Comparison of ENCODE assay signal across 8 mouse cellular contexts in the genomic region with DNA sequence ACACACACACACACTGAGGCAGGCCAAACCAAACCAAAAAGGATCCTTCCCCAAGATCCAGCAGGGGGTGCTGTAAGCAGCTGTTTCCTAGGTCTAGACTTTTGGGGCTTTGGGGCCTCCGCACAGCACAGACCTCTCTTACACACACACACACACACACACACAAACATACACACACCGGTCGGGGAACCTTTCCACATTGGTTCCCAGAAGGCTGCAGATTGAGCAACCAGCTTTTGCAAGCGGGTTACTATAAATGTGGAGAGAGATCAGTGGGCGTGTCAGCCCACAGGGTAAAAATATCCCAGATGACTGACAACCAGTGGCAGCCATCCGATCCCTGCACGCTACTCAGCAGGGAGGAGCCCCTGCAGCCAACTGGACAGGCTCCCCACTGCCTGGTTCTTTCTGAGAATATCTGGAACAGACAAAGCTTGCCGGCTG.
DNase-seq lines count a peak whose midpoint lies in the region; ATAC-seq and TF ChIP-seq lines count a peak whose summit lies in the region.

No protein-coding gene starts in this region.

- WGBS in hindbrain, embryonic 10.5 days, result 35% methylated on average over 8 of the region's 8 CpGs
- WGBS in hindbrain, embryonic 12.5 days, result 29% methylated on average over 8 of the region's 8 CpGs
- 31% methylated on average over 8 of the region's 8 CpGs for WGBS in forebrain, embryonic 16.5 days
- 8% methylated on average over 8 of the region's 8 CpGs for WGBS in lung, postnatal 0 days

- H3K27me3 ChIP-seq in hindbrain, embryonic 10.5 days (ENCODE audit: insufficient read depth, poor library complexity, severe bottlenecking), result peaks cover 3% of the 10 kb centered on the region; the same call in 1 of the 2 replicates
- H3K27me3 ChIP-seq in hindbrain, embryonic 12.5 days, result 0 out of 2 replicates have a peak, but pooled peaks cover 2% of the 10 kb centered on the region
- H3K27me3 ChIP-seq in forebrain, embryonic 16.5 days (replicated peaks; ENCODE audit: control insufficient read depth, insufficient read depth, low read length), result no peaks in the 10 kb centered on the region
- no peaks in the 10 kb centered on the region for H3K27me3 ChIP-seq in lung, postnatal 0 days (replicated peaks; ENCODE audit: insufficient read depth, low read length)

- no peak overlapping the region for H3K27ac ChIP-seq in hindbrain, embryonic 10.5 days
- no peak overlapping the region for H3K27ac ChIP-seq in hindbrain, embryonic 12.5 days
- H3K27ac ChIP-seq in forebrain, embryonic 16.5 days (ENCODE audit: low read length), result no peak overlapping the region
- H3K27ac ChIP-seq in lung, postnatal 0 days (ENCODE audit: low read length), result no peak overlapping the region

- intact Hi-C loops in heart, postnatal 10 days (cut with DNase I), result loop anchor here (1.0 to 2.0 kb wide), 2 partner anchors 69 to 95 kb away; no protein-coding TSS in a partner anchor

- H3K4me3 ChIP-seq in hindbrain, embryonic 10.5 days, result no peak overlapping the region
- H3K4me3 ChIP-seq in hindbrain, embryonic 12.5 days, result no peak overlapping the region
- H3K4me3 ChIP-seq in forebrain, embryonic 16.5 days (replicated peaks; ENCODE audit: low read length), result no peak overlapping the region
- no peak overlapping the region for H3K4me3 ChIP-seq in lung, postnatal 0 days (ENCODE audit: low read depth, low read length)

- H3K4me2 ChIP-seq in hindbrain, embryonic 12.5 days (replicated peaks), result no peak overlapping the region
- H3K4me2 ChIP-seq in forebrain, embryonic 16.5 days (ENCODE audit: low read length), result no peak overlapping the region
- no peak overlapping the region for H3K4me2 ChIP-seq in lung, postnatal 0 days (replicated peaks; ENCODE audit: low read depth, low read length)

- TF ChIP-seq EP300 in lung, postnatal 0 days (IDR thresholded peaks at IDR 0.05), result peak; percentile 84

- ATAC-seq in hindbrain, embryonic 12.5 days (ENCODE audit: low FRiP score), result no peak
- ATAC-seq in forebrain, embryonic 16.5 days, result no peak
- peak; percentile 86 for ATAC-seq in lung, postnatal 0 days

- H3K4me1 ChIP-seq in hindbrain, embryonic 10.5 days (replicated peaks), result peaks cover 12% of the 10 kb centered on the region
- peaks cover 17% of the 10 kb centered on the region for H3K4me1 ChIP-seq in hindbrain, embryonic 12.5 days
- H3K4me1 ChIP-seq in forebrain, embryonic 16.5 days (replicated peaks; ENCODE audit: control insufficient read depth, insufficient read depth, low read length), result peaks cover 13% of the 10 kb centered on the region
- H3K4me1 ChIP-seq in lung, postnatal 0 days (ENCODE audit: insufficient read depth, low read depth, low read length), result no peaks in the 10 kb centered on the region; the same call in 1 of the 2 replicates

- DNase-seq in hindbrain, embryonic 10.5 days (ENCODE audit: low spot score), result peak; percentile 53
- DNase-seq in c-Kit-positive CD71-negative TER-119-negative erythroid progenitor cells, embryonic 14.5 days (ENCODE audit: low read depth), result peak; percentile 79
- peak; percentile 90 to 92 for DNase-seq in heart, postnatal 10 days
- peak; percentile 59 to 74 for DNase-seq in layer of hippocampus, postnatal 10 days (ENCODE audit: low spot score in 2 of 2)
- DNase-seq in lung, postnatal 0 days (ENCODE audit: low spot score), result peak; percentile 97
- DNase-seq in right cerebral cortex, postnatal 4 days, result peak; percentile 48

- peaks cover 6% of the 10 kb centered on the region for H3K36me3 ChIP-seq in hindbrain, embryonic 10.5 days
- H3K36me3 ChIP-seq in hindbrain, embryonic 12.5 days, result no peaks in the 10 kb centered on the region
- no peaks in the 10 kb centered on the region for H3K36me3 ChIP-seq in forebrain, embryonic 16.5 days (ENCODE audit: control insufficient read depth, insufficient read depth)
- no peaks in the 10 kb centered on the region for H3K36me3 ChIP-seq in lung, postnatal 0 days (ENCODE audit: insufficient read depth, low read length)

- TF ChIP-seq CTCF in lung, postnatal 0 days (IDR thresholded peaks at IDR 0.05), result peak; percentile 81

- no peak overlapping the region; the same call in 1 of the 2 replicates for H3K9ac ChIP-seq in hindbrain, embryonic 12.5 days
- H3K9ac ChIP-seq in forebrain, embryonic 16.5 days (replicated peaks; ENCODE audit: low read depth, low read length), result peak overlapping the region; percentile 37; the same call in 1 of the 2 replicates
- H3K9ac ChIP-seq in lung, postnatal 0 days (replicated peaks; ENCODE audit: low read depth), result no peak overlapping the region

- H3K9me3 ChIP-seq in hindbrain, embryonic 10.5 days, result no peaks in the 10 kb centered on the region
- no peaks in the 10 kb centered on the region for H3K9me3 ChIP-seq in hindbrain, embryonic 12.5 days (replicated peaks)
- no peaks in the 10 kb centered on the region for H3K9me3 ChIP-seq in forebrain, embryonic 16.5 days (ENCODE audit: control insufficient read depth, low read length)
- H3K9me3 ChIP-seq in lung, postnatal 0 days (ENCODE audit: low read length), result no peaks in the 10 kb centered on the region
